Mouse (Mus musculus) liver, embryonic 16.5 days (tissue): ENCODE results near the gene H13. TPM values are rescaled to one million over a fixed set of nuclear protein-coding genes. Genes with fewer than 3 reads are reported as not detected.
A peak's percentile ranks its signal among the peaks of the same experiment; 100 is the strongest.

ENCODE experiments used
- ATAC-seq: fragments of 200-750 bp; cut with Nextera tagmentation; 2 replicates; pipeline ENCODE4 v1.8.0; 2017; ENCODE audit warnings: low read depth, mild to moderate bottlenecking, moderate number of reproducible peaks, moderate library complexity
- H3K27ac ChIP-seq: fragments of 300-500 bp; sonication (generic); 2 replicates; pipeline ENCODE4 v1.5.1; 2014; ENCODE audit warnings: mild to moderate bottlenecking, low read length
- H3K27me3 ChIP-seq: fragments of 300-500 bp; sonication (generic); 2 replicates; pipeline ENCODE4 v1.6.1; 2014; ENCODE audit warnings: low read depth, low read length, mixed read lengths; ENCODE audit not compliant: control insufficient read depth, insufficient read depth
- H3K36me3 ChIP-seq: fragments of 300-500 bp; sonication (generic); 2 replicates; pipeline ENCODE4 v1.6.1; 2014; ENCODE audit warnings: mild to moderate bottlenecking; ENCODE audit not compliant: control insufficient read depth, insufficient read depth
- H3K4me1 ChIP-seq: fragments of 300-500 bp; sonication (generic); 2 replicates; pipeline ENCODE4 v1.6.1; 2014; ENCODE audit warnings: low read depth, low read length, mixed read lengths; ENCODE audit not compliant: control insufficient read depth
- H3K4me2 ChIP-seq: fragments of 300-500 bp; sonication (generic); 2 replicates; pipeline ENCODE4 v1.6.1; 2014; ENCODE audit warnings: low read depth, low read length, mixed read lengths
- H3K4me3 ChIP-seq: fragments of 300-500 bp; sonication (generic); 2 replicates; pipeline ENCODE4 v1.5.1; 2014; ENCODE audit warnings: low read depth, mild to moderate bottlenecking, low read length
- H3K9ac ChIP-seq: fragments of 300-500 bp; sonication (generic); 2 replicates; pipeline ENCODE4 v1.6.1; 2014; ENCODE audit warnings: low read depth, low read length
- H3K9me3 ChIP-seq: fragments of 300-500 bp; sonication (generic); replicated peaks from 2 replicates; pipeline ENCODE4 v1.6.1; 2016; ENCODE audit warnings: low read length; ENCODE audit not compliant: control insufficient read depth
- WGBS: fragments of 180-500 bp; shearing (Covaris S2); extraction: QIAGEN DNeasy Blood & Tissue Kit; methylation state at CpG from one replicate; pipeline ENCODE4 v1.1.7; 2014; ENCODE audit not compliant: insufficient replicate concordance; 5-methylcytosine and 5-hydroxymethylcytosine counted together
- polyA plus RNA-seq: library from polyadenylated mRNA; unstranded; fragments of >200 nt; fragmentation: Nextera tagmentation; extraction: Ambion mirVana; gene quantifications from 2 replicates; pipeline ENCODE4 v1.2.1, GENCODE M21; 2015

The H13 gene
- polyA plus RNA-seq, 1 experiment from 2014 or later = 52.7 TPM

GRCm38 (mm10) chr2:152739031-152739841 is 70.0 kb downstream of the H13 start:
- Histone ChIP-seq H3K9ac (peak overlapping the region; percentile 41; the same call in 1 of the 2 replicates), H3K36me3 (no peaks in the 10 kb centered on the region), H3K4me2 (peak overlapping the region; percentile 98), H3K27ac (peak overlapping the region; percentile 83), H3K9me3 (no peaks in the 10 kb centered on the region), H3K27me3 (peaks cover 17% of the 10 kb centered on the region), H3K4me3 (peak overlapping the region; percentile 63), H3K4me1 (peaks cover 76% of the 10 kb centered on the region)
- WGBS = under 1% methylated on average over 36 of the region's 36 CpGs
- ATAC-seq = peak; percentile 62

- peak; percentile 68 for ATAC-seq
- Histone ChIP-seq H3K4me3 (peak overlapping the region; percentile 63), H3K36me3 (no peaks in the 10 kb centered on the region), H3K27me3 (peaks cover 13% of the 10 kb centered on the region), H3K9me3 (no peaks in the 10 kb centered on the region), H3K27ac (peak overlapping the region; percentile 83), H3K9ac (0 out of 2 replicates have a peak overlapping the region, but pooled peaks have one; percentile 8), H3K4me2 (peak overlapping the region; percentile 98), H3K4me1 (peaks cover 72% of the 10 kb centered on the region)
- WGBS = 0% methylated on average over 3 of the region's 3 CpGs
These were observed 70.6 kb downstream of the H13 start for GRCm38 (mm10) chr2:152739842-152740260.

- no peak overlapping the region for H3K4me3 ChIP-seq
- ATAC-seq = no peak
- WGBS = 61% methylated on average over 5 of the region's 5 CpGs
- peaks cover 65% of the 10 kb centered on the region for H3K4me1 ChIP-seq
- H3K27me3 ChIP-seq = peaks cover 6% of the 10 kb centered on the region
- H3K27ac ChIP-seq = peak overlapping the region; percentile 83
- no peaks in the 10 kb centered on the region for H3K9me3 ChIP-seq
- H3K4me2 ChIP-seq = no peak overlapping the region
- no peak overlapping the region for H3K9ac ChIP-seq
- H3K36me3 ChIP-seq = no peaks in the 10 kb centered on the region
These were observed 71.2 kb downstream of the H13 start for GRCm38 (mm10) chr2:152740490-152740889.

GRCm38 (mm10) chr2:152741153-152742041 is 72.1 kb downstream of the H13 start:
- Histone ChIP-seq H3K9ac (peak overlapping the region; percentile 23; the same call in 1 of the 2 replicates), H3K27me3 (no peaks in the 10 kb centered on the region), H3K4me2 (peak overlapping the region; percentile 28), H3K27ac (peak overlapping the region; percentile 76), H3K9me3 (no peaks in the 10 kb centered on the region), H3K36me3 (no peaks in the 10 kb centered on the region), H3K4me3 (no peak overlapping the region), H3K4me1 (peaks cover 60% of the 10 kb centered on the region)
- ATAC-seq = peak; percentile 19
- 7% methylated on average over 14 of the region's 14 CpGs for WGBS

- peak; percentile 28; the same call in 1 of the 2 replicates for ATAC-seq
- H3K9ac ChIP-seq = no peak overlapping the region
- peak overlapping the region; percentile 28 for H3K4me2 ChIP-seq
- H3K4me3 ChIP-seq = no peak overlapping the region
- H3K9me3 ChIP-seq = no peaks in the 10 kb centered on the region
- peaks cover 49% of the 10 kb centered on the region for H3K4me1 ChIP-seq
- H3K27ac ChIP-seq = peak overlapping the region; percentile 73
- no peaks in the 10 kb centered on the region for H3K36me3 ChIP-seq
- no peaks in the 10 kb centered on the region for H3K27me3 ChIP-seq
- 7% methylated on average over 10 of the region's 10 CpGs for WGBS
These were observed 73.2 kb downstream of the H13 start for GRCm38 (mm10) chr2:152742435-152742834.

- Histone ChIP-seq H3K9ac (no peak within 1 kb of the TSS), H3K4me3 (no peak within 1 kb of the TSS), H3K27ac (no peak within 1 kb of the TSS), H3K4me2 (peak within 1 kb of the TSS; percentile 35), H3K9me3 (no peaks in the 10 kb centered on the region), H3K27me3 (peaks cover 27% of the 10 kb centered on the region), H3K36me3 (no peaks in the 10 kb centered on the region), H3K4me1 (no peaks in the 10 kb centered on the region)
- ATAC-seq = no peak
- 6% methylated on average over 28 of the region's 30 CpGs for WGBS
These were observed 84.9 kb downstream of the H13 start, which contains the start of gene Cox4i2 for GRCm38 (mm10) chr2:152753944-152754711. Gene Cox4i2 (plus strand): TSS chr2:152754173.

GRCm38 (mm10) chr2:152756474-152757393 is 87.5 kb downstream of the H13 start:
- no peak overlapping the region for H3K4me2 ChIP-seq
- no peak overlapping the region for H3K9ac ChIP-seq
- no peaks in the 10 kb centered on the region for H3K36me3 ChIP-seq
- no peak overlapping the region for H3K27ac ChIP-seq
- H3K27me3 ChIP-seq = peaks cover 27% of the 10 kb centered on the region
- WGBS = 52% methylated on average over 17 of the region's 17 CpGs
- no peaks in the 10 kb centered on the region for H3K9me3 ChIP-seq
- no peaks in the 10 kb centered on the region for H3K4me1 ChIP-seq
- no peak for ATAC-seq
- H3K4me3 ChIP-seq = no peak overlapping the region

GRCm38 (mm10) chr2:152757478-152757877 is 88.2 kb downstream of the H13 start:
- Histone ChIP-seq H3K36me3 (no peaks in the 10 kb centered on the region), H3K9me3 (no peaks in the 10 kb centered on the region), H3K4me1 (no peaks in the 10 kb centered on the region), H3K4me2 (no peak overlapping the region), H3K27ac (no peak overlapping the region), H3K4me3 (no peak overlapping the region), H3K9ac (no peak overlapping the region), H3K27me3 (peaks cover 27% of the 10 kb centered on the region)
- no peak for ATAC-seq
- 33% methylated on average over 2 of the region's 2 CpGs for WGBS
